Mouse (Mus musculus): Measurements from ENCODE around the gene Tbca.

Tbca gene

DNA sequence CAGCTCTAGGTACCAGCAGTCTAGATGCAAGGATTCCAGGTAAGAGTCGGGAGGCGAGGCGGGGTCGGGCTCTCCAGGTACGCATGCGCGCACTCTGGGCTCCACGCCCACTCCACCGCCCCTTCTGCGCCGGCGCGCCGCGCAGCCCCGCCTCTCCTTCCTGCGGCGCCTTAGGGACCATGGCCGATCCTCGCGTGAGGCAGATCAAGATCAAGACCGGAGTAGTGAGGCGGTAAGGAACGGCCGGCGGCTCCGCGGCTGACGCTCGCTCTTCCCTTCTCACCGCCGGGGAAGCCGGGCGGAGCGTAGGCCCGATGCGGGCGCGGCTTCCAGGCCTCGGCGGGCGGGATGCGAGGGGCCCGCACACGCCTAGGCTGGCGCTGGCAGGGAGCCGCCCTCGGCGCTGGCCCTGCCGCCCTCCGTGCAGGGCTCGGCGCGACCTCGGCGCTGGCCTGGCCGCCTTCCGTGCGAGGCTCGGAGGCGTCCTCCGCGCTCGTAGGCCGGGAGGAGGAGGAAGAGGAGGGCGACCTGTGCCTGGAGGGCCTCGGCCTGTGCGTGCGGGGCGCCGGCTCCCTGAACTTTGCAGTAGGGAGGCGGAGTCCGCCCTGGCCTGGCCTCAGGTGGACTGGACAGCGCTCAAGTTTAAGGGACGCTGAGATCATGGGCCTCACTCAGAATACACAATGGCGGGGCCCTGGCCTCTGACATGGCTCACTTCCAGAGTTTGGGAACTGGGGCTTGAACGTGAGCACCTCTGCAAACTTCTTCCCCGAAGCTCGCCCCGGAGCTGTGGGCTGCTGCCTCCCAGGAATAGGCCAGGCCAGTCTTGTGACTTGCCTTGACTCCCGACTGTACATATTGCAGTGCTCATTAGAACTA lies at the start of gene Tbca:
Tbca (plus strand) TSS at position 140 of the 879 bp plus-strand sequence.
- DNase-seq (ENCODE audit: low read depth), result peak; percentile 85

- no peak for DNase-seq (ENCODE audit: low read depth)
These were observed 43.5 kb upstream of the Tbca start for GRCm38 (mm10) chr13:94745176-94745575.

- DNase-seq (ENCODE audit: low read depth), result no peak
These were observed 22.9 kb upstream of the Tbca start for GRCm38 (mm10) chr13:94765852-94766251.

DNA sequence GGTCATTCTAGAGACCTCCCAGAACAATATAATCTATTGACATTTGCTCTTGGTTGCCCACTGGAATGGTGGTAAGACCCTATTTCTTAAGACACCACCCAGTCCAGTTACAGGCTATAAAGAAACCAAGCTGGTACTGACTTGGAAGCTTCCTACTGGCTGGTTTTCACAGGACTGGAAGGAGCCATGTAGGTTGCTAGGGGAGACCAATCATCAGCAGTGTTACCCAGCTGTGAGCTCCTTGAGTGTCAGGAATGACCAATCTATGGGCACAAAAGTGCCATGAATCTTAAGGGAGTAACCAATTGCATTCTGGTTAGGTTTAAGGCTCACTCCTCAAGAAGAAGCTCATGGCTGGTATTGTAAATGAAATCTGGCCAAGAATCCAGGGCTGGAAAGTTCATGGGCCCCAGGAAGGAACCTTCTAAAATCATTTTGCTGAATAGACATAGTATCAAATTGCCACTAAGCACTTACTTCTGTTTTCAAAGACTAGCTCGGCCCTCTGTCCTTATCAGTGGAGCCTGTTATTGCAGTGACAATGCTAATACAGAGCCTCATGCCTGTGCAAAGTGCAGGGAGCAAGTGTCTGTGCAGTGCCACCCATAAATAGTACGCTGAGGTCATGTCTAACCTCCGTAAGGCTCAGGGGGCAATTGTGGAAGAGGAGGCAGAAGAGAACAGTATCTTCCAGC lies 20.1 kb upstream of the Tbca start:
- DNase-seq (ENCODE audit: low read depth), result no peak

DNA sequence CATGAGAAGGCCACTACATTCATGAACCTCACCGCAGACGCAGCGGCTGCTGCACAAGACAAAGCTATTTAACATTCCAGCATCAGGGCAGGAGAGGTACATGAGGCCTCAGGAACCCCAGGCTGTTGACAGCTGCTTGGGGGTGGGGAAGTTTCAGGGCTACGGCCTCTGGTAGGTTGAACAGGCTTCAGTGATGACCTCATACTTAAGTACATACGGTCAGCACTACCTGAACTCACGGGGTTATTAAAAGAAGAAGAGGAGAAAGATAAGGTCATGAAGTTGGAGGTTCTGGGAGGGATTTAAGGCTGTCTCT lies 19.6 kb upstream of the Tbca start:
- DNase-seq (ENCODE audit: low read depth), result no peak

- DNase-seq (ENCODE audit: low read depth), result no peak
These were observed 1.8 kb upstream of the Tbca start for GRCm38 (mm10) chr13:94786866-94787265.

DNA sequence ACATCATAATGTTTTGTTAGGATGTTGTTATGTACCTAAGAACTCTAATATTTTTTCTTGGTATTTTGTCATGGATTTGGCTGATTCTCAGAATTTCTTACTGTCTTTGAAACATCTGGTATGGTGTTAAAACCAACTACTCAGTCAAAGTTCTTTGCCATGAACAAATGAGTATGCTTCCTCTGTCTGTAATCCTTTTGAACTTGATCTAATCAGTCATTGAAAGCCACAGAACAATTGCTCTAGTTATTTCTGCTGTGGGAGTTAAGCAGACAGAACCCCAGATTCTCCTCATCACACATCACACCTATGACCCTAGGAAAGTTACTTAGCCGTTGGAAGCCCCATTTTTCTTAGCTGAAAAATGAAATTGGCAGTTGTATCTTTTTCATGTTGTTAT lies 6.0 kb downstream of the Tbca start:
- peak; percentile 27 for DNase-seq (ENCODE audit: low read depth)

GRCm38 (mm10) chr13:94803480-94804057 lies 14.9 kb downstream of the Tbca start:
- no peak for DNase-seq (ENCODE audit: low read depth)

DNA sequence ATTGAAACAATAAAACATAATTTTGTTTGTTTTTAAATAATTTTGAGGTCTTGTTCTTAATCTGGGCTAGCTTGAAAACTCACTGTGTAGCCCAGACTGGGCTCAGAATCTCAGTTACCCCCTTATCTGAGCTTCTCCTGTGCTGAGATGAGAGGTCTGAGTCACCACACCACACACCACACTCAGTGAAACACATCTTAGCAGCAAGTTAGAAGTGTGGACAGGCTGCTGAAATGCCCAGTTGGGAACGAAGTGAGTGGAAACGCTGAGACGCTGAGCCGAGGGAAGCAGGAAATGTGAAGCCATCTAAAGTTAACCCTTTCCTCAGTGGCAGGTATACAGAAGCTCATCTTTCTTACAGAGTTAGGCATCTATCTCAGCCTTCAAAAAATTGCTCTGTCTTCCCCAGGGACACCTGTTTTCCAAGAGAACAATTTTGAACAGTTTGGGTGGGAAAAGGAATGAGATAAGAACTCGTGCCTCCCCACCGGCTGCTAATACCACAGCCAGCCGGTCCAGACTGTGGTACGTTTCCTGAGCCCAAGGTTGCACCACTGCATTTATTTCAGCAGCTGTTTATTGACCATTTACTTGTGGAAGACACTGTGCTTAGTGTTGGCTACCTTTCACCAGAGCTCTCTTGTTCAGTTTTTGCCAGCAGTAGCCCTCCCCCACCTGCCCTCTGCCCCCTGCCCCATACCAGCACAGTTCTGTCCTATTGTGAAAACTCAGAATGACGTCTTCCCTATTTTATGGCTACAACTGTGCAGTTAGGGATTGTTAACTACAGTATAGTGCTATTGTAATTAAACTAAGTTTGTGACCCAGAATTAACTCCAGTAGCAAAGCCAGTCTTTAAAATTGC lies 17.8 kb downstream of the Tbca start:
- DNase-seq (ENCODE audit: low read depth), result peak; percentile 94

GRCm38 (mm10) chr13:94808596-94808995 lies 19.9 kb downstream of the Tbca start:
- peak; percentile 74 for DNase-seq (ENCODE audit: low read depth)

DNA sequence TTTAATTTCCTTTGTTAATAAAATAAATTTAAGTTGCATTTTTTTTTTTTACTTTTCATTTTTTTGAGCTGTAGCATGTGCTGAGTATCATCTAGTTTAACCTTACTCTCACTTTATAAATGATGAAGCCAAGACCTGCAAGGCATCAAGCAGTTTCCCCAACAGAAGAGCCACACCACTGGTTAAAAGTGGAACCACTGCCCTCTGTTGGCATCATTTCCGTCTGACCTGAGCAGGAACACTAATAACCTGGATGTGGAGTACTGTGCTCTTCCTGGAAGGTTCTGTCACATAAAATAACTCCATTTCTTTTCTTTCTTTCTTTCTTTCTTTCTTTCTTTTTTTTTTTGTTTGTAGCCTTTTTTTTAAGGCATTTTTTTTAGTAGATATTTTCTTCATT lies 21.0 kb downstream of the Tbca start:
- peak; percentile 60 for DNase-seq (ENCODE audit: low read depth)

DNA sequence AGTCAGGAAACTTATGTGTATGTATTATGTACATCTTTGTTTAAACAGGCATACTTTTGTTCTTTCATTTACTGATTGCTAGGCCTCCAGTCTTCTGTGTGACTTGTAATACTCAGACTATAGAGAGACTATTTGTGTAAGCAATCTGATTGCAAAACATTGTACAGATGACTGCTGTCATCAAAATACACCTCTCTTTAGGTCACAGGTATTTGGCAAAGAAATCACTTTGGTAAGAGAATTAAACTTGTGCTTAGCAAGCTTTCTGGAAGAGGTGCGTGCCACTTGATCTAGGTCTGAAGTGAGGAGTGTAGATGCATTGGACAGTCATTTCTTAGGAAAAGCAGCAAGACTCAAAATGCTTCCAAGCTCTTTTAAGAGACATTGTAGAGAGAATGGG lies 22.7 kb downstream of the Tbca start:
- DNase-seq (ENCODE audit: low read depth), result no peak

DNA sequence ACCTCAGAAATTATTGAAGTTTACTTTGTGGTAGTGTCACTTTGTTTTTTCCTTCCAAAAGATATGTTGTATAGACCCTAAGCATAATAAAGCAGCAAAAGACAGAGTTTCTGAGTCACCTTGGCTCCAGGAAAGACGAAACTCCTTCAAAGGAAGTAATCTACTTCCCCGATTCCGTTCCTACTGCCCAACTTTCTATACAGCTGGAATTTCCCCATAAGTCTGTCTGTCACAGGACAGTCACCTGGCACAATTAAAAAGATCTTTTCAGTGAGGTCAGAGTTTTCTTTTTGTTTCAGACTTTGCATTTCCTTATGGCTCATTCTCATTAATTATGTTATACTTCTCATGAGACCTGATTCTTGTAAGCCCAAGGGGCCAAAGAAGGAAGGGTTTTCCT lies 25.1 kb downstream of the Tbca start:
- peak; percentile 23 for DNase-seq (ENCODE audit: low read depth)

DNA sequence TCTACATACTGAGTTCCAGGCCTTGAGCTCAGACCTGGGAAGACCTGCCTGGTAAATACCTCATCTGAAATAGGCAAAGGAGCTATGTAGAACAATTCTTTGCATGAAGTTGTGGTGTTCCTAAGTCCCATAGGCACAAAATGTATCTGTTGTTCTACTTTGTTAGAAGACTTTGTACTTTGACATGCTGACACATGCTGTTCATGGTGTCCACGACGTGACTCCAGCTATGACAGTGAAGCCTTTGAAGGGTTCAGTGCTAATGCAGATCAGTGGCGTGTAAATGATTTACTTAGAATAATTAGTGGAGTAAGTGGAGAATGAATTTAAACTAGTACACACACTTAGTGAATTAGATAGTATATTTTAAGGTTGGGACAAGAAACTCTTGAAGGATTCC lies 31.8 kb downstream of the Tbca start:
- DNase-seq (ENCODE audit: low read depth), result no peak

GRCm38 (mm10) chr13:94820956-94821355 lies 32.2 kb downstream of the Tbca start:
- DNase-seq (ENCODE audit: low read depth), result no peak

GRCm38 (mm10) chr13:94826389-94826788 lies 37.7 kb downstream of the Tbca start:
- no peak for DNase-seq (ENCODE audit: low read depth)

- no peak for DNase-seq (ENCODE audit: low read depth)
These were observed 38.3 kb downstream of the Tbca start for GRCm38 (mm10) chr13:94826986-94827385.

DNA sequence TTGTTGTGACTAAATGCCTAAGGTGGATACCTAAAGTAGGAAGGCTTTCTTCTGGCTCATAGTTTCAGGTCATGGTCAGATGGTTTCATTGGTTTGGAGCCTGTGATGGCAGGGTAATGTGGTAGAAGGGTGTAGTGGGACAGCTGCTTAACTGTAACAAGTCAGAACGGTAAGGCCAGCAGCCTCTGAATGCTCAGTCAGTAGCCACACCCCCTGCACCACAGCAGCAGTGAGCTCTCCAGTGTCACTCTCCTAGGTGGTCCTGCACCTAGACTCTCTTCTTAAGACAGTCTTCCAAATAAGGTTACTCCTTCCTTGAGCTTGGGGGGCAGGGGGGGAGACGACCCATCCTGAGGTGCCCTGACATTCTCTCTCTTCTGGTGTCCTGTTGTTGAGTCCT lies 39.1 kb downstream of the Tbca start:
- DNase-seq (ENCODE audit: low read depth), result no peak

DNA sequence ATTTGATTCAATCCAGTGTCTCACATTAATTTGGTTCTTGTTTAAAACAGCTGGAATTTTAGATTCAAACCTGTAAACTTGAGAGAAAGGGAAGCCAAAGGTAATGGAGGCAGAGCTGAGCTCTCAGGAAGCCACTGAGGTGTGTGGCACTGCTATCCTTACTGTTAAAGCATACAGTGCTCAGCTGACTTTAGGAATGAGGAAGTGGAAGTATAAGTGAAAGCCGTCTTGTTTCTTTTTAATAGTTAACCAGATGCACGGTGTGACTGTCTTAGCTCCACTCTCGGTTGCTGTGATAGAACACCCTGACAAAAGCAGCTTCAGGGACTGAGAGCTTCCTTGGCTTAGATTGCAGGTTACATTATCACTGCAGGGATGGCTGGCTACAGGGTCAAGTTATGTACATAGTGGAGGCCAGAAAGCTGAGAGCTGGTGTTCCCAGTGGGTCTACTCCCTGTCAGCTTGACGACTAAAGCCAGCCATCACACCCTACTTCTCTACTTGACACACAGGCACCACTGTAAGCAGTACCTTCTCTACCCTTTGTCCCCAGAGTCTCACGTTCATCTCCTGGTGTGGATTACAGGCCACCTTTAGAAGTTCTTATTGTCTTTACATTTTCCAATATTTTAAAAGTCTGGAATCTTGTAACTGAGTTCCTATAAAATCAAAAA lies 49.5 kb downstream of the Tbca start:
- no peak for DNase-seq (ENCODE audit: low read depth)

DNA sequence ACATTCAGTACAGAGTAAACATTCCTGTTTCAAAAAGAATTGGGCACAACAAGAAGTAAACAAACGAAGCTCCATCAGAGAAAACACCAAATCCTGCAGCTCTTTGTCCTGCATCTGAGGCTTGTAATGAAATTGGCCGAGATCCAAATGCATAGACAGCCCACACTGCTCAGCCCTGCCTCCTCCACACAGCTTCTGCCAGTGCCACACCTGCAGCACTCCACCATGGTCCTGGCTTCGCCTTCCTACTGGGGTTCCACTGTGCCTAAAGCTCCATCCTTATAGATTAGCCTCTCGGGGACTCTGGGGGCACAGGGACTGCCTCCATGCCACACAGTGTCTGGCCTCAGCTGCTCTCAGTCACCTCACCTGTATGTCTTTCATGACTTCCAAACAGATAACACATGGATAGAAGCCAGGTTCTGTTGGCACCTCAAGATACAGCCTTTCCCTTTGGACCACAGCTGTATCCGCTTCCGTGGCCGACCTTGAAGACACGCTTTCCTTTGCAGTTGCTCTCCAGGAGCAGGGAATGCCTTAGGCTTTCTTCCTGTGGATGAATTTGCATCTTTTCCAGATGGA lies 50.1 kb downstream of the Tbca start:
- no peak for DNase-seq (ENCODE audit: low read depth)

DNA sequence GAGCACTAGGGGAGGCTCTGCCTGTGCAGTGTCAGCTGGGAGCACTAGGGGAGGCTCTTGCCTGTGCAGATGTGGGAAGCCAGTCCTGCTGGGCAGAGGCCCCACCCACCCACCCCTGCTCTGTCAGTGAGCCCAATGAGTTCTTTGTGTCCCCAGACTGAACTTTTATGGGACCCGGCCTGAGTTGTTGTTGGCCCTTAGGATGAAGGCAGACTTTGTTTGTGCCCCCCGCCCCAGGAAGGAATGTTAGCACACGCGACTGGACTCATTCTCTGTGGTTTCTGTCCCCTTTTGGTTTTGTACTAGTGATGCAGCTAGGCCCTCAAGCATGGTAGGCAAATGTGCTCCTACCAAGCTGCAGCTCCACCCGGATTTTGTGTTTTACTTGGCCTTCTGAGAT lies 54.5 kb downstream of the Tbca start:
- no peak for DNase-seq (ENCODE audit: low read depth)

All from 416B (cell line).